Mouse (Mus musculus) stomach, embryonic 14.5 days (tissue): ENCODE measurements around the gene Als2cr12. TPM values are rescaled to one million over a fixed set of nuclear protein-coding genes. Genes with fewer than 3 reads are reported as not detected.

Source experiments
- ATAC-seq: fragments of 200-750 bp; cut with Nextera tagmentation; 2 replicates; pipeline ENCODE4 v1.8.0; 2017; ENCODE audit warnings: low read depth, moderate TSS enrichment; ENCODE audit not compliant: insufficient number of reproducible peaks, insufficient read depth, low FRiP score
- H3K27ac ChIP-seq: fragments of 300-500 bp; sonication (generic); 2 replicates; pipeline ENCODE4 v1.5.1; 2014; ENCODE audit warnings: mild to moderate bottlenecking, low read length, moderate library complexity, mixed read lengths
- H3K27me3 ChIP-seq: fragments of 300-500 bp; sonication (generic); 2 replicates; pipeline ENCODE4 v1.6.1; 2014; ENCODE audit warnings: low read length, control low read depth, mixed read lengths; ENCODE audit not compliant: control insufficient read depth, insufficient read depth
- H3K36me3 ChIP-seq: fragments of 300-500 bp; sonication (generic); 2 replicates; pipeline ENCODE4 v1.6.1; 2014; ENCODE audit warnings: mild to moderate bottlenecking, control low read depth, low read length, moderate library complexity, mixed read lengths; ENCODE audit not compliant: control insufficient read depth, insufficient read depth
- H3K4me1 ChIP-seq: fragments of 300-500 bp; sonication (generic); 2 replicates; pipeline ENCODE4 v1.6.1; 2014; ENCODE audit warnings: low read length, control low read depth, mixed read lengths; ENCODE audit not compliant: control insufficient read depth, insufficient read depth
- H3K4me2 ChIP-seq: fragments of 300-500 bp; sonication (generic); replicated peaks from 2 replicates; pipeline ENCODE4 v1.6.1; 2014; ENCODE audit warnings: low read depth, low read length, control low read depth
- H3K4me3 ChIP-seq: fragments of 300-500 bp; sonication (generic); 2 replicates; pipeline ENCODE4 v1.5.1; 2014; ENCODE audit warnings: low read depth, low read length, control low read depth
- H3K9ac ChIP-seq: fragments of 300-500 bp; sonication (generic); replicated peaks from 2 replicates; pipeline ENCODE4 v1.6.1; 2014; ENCODE audit warnings: low read depth, mild to moderate bottlenecking, control low read depth, low read length, moderate library complexity, mixed read lengths
- H3K9me3 ChIP-seq: fragments of 300-500 bp; sonication (generic); 2 replicates; pipeline ENCODE4 v1.6.1; 2016; ENCODE audit warnings: low read depth, low read length, control low read depth; ENCODE audit not compliant: control insufficient read depth
- WGBS: fragments of 180-500 bp; shearing (Covaris S2); extraction: QIAGEN DNeasy Blood & Tissue Kit; methylation state at CpG from one replicate; pipeline ENCODE4 v1.1.7; 2014; 5-methylcytosine and 5-hydroxymethylcytosine counted together
- polyA plus RNA-seq: library from polyadenylated mRNA; unstranded; fragments of >200 nt; fragmentation: Nextera tagmentation; extraction: Ambion mirVana; gene quantifications from 2 replicates; pipeline ENCODE4 v1.2.1, GENCODE M21; 2014

Gene Als2cr12
- polyA plus RNA-seq, 1 experiment from 2014 or later, result not detected

DNA sequence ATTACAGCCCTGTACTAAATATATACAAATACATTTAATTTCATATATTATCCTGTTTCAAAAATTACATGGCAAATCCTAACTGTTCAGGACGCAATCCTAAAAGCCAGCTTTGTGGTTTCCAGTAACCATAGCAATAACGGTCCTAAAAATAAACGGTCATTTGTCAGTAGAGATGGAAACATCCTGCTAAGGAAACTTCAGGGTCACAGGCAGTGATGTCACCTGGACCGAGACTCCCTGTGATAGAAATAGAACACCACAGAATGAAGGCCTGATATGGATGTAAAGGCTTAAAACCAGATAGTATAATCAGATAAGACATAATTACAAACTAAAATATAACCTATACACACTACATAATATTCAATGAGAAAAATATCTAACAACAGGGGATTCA, 92.1 kb downstream of the Als2cr12 start:
- Histone ChIP-seq H3K27me3 (no peaks in the 10 kb centered on the region), H3K4me1 (no peaks in the 10 kb centered on the region), H3K36me3 (no peaks in the 10 kb centered on the region), H3K4me2 (no peak overlapping the region), H3K27ac (no peak overlapping the region), H3K4me3 (no peak overlapping the region), H3K9ac (no peak overlapping the region), H3K9me3 (no peaks in the 10 kb centered on the region; the same call in 1 of the 2 replicates)
- ATAC-seq, result no peak
- 32% methylated on average over 4 of the region's 4 CpGs for WGBS

DNA sequence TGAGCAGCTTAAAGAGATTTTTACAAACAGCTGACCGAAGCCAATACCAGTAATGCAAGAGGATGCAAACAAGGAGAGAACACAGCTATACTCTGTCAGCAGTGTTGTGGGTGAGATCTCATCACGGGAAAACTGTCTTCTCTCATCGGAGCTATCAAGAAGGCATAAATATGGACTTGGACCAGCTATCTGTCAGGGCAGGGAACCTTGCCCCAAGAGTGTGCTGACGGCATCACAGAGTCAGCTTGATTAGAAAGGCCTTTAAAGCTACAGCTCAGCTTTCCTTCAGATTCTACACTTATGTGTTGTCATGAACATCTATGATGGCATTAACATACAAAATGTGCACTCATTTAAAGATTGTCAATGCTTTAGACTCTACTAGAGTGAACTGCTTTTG, 93.1 kb downstream of the Als2cr12 start:
- 76% methylated on average over 4 of the region's 4 CpGs for WGBS
- H3K9me3 ChIP-seq, result no peaks in the 10 kb centered on the region
- no peaks in the 10 kb centered on the region for H3K27me3 ChIP-seq
- no peak overlapping the region for H3K9ac ChIP-seq
- H3K27ac ChIP-seq, result no peak overlapping the region
- no peak overlapping the region for H3K4me2 ChIP-seq
- no peak overlapping the region for H3K4me3 ChIP-seq
- no peaks in the 10 kb centered on the region for H3K4me1 ChIP-seq
- H3K36me3 ChIP-seq, result no peaks in the 10 kb centered on the region
- ATAC-seq, result no peak

Other genes starting within 250 kb of the Als2cr12 start
- gene Orc2, start 190.9 kb downstream of the Als2cr12 start, polyA plus RNA-seq, result 26.8 and 29.2 TPM in 2 replicates
- 9.5 and 9.7 TPM in 2 replicates for gene Fam126b, start 109.7 kb downstream of the Als2cr12 start, polyA plus RNA-seq
- 188 and 191 TPM in 2 replicates for gene Ndufb3, start 109.6 kb downstream of the Als2cr12 start, polyA plus RNA-seq
- gene Cflar, start 15.5 kb upstream of the Als2cr12 start, polyA plus RNA-seq, result 38.8 and 44.1 TPM in 2 replicates
- gene Casp8, start 99.4 kb upstream of the Als2cr12 start, polyA plus RNA-seq, result 40.3 and 42.2 TPM in 2 replicates